10 mouse cellular contexts compared by ENCODE assay signal in the genomic region with DNA sequence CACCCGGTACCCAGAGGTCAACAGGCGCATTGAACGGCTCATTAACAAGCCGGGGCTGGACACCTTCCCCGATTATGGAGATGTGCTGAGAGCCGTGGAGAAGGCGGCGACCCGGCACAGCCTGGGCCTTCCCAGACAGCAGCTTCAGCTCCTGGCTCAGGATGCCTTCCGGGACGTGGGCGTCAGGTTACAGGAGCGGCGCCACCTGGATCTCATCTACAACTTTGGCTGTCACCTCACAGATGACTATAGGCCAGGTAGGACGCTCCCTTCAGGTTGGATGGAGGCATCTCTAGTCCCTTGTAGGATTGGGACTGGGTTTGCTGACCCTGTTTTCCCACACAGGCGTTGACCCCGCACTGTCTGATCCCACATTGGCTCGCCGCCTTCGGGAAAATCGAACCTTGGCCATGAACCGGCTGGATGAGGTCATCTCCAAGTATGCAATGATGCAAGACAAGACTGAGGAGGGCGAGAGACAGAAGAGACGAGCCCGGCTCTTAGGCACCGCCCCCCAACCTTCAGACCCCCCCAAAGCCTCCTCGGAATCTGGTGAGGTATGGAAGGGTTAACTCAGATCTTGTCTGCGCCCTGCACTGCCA. TPM values are rescaled to one million over a fixed set of nuclear protein-coding genes. Genes with fewer than 3 reads are reported as not detected.
DNase-seq lines count a peak whose midpoint lies in the region; ATAC-seq lines count a peak whose summit lies in the region.
"Had no signal": no experiment of that assay in that cellular context is flagged by ENCODE, and none has a peak within 500 bp of the region (broad histone marks: within the 10 kb centered on the region; RNA-seq: fewer than 3 reads in every experiment).

No protein-coding gene starts in this region.

- 90% methylated on average over 28 of the region's 28 CpGs for WGBS in heart, embryonic 10.5 days
- 92% methylated on average over 28 of the region's 28 CpGs for WGBS in midbrain, embryonic 13.5 days
- WGBS in midbrain, embryonic 15.5 days, result 93% methylated on average over 28 of the region's 28 CpGs
- 89% methylated on average over 28 of the region's 28 CpGs for WGBS in limb, embryonic 13.5 days

- no peaks in the 10 kb centered on the region for H3K27me3 ChIP-seq in heart, embryonic 10.5 days (ENCODE audit: insufficient read depth, poor library complexity, severe bottlenecking)
- no peaks in the 10 kb centered on the region for H3K27me3 ChIP-seq in midbrain, embryonic 13.5 days
- no peaks in the 10 kb centered on the region for H3K27me3 ChIP-seq in midbrain, embryonic 15.5 days (replicated peaks)
- no peaks in the 10 kb centered on the region for H3K27me3 ChIP-seq in limb, embryonic 13.5 days

- ATAC-seq in midbrain, embryonic 13.5 days, result no peak
- no peak for ATAC-seq in midbrain, embryonic 15.5 days (replicated peaks)
- ATAC-seq in limb, embryonic 13.5 days (ENCODE audit: low FRiP score, low read depth), result no peak

- no peak overlapping the region for H3K4me2 ChIP-seq in midbrain, embryonic 13.5 days (replicated peaks)
- no peak overlapping the region for H3K4me2 ChIP-seq in midbrain, embryonic 15.5 days
- H3K4me2 ChIP-seq in limb, embryonic 13.5 days (replicated peaks), result no peak overlapping the region

- peaks cover 42% of the 10 kb centered on the region for H3K4me1 ChIP-seq in heart, embryonic 10.5 days
- H3K4me1 ChIP-seq in midbrain, embryonic 13.5 days (replicated peaks), result peaks cover 57% of the 10 kb centered on the region
- H3K4me1 ChIP-seq in midbrain, embryonic 15.5 days, result peaks cover 40% of the 10 kb centered on the region
- peaks cover 41% of the 10 kb centered on the region for H3K4me1 ChIP-seq in limb, embryonic 13.5 days

- no peak overlapping the region for H3K4me3 ChIP-seq in heart, embryonic 10.5 days
- no peak overlapping the region for H3K4me3 ChIP-seq in midbrain, embryonic 13.5 days (replicated peaks)
- no peak overlapping the region for H3K4me3 ChIP-seq in midbrain, embryonic 15.5 days
- H3K4me3 ChIP-seq in limb, embryonic 13.5 days, result no peak overlapping the region

- H3K9ac ChIP-seq in midbrain, embryonic 13.5 days (replicated peaks), result peak overlapping the region; percentile 14; the same call in 1 of the 2 replicates
- H3K9ac ChIP-seq in midbrain, embryonic 15.5 days, result no peak overlapping the region
- H3K9ac ChIP-seq in limb, embryonic 13.5 days, result 0 out of 2 replicates have a peak overlapping the region, but pooled peaks have one; percentile 39

- no peaks in the 10 kb centered on the region for H3K9me3 ChIP-seq in heart, embryonic 10.5 days
- H3K9me3 ChIP-seq in midbrain, embryonic 13.5 days, result no peaks in the 10 kb centered on the region
- no peaks in the 10 kb centered on the region for H3K9me3 ChIP-seq in midbrain, embryonic 15.5 days
- H3K9me3 ChIP-seq in limb, embryonic 13.5 days, result no peaks in the 10 kb centered on the region

- H3K36me3 ChIP-seq in heart, embryonic 10.5 days, result peaks cover 49% of the 10 kb centered on the region
- peaks cover 42% of the 10 kb centered on the region for H3K36me3 ChIP-seq in midbrain, embryonic 13.5 days
- H3K36me3 ChIP-seq in midbrain, embryonic 15.5 days (replicated peaks), result peaks cover 18% of the 10 kb centered on the region
- peaks cover 46% of the 10 kb centered on the region for H3K36me3 ChIP-seq in limb, embryonic 13.5 days

- peak; percentile 70 for DNase-seq in heart, embryonic 10.5 days (ENCODE audit: low spot score)
- no peak for DNase-seq in heart, postnatal 4 days
- peak; percentile 75 for DNase-seq in ZHBTc4 (ENCODE audit: low read depth, low spot score)
- no peak for DNase-seq in spleen, postnatal 10 days (ENCODE audit: low spot score in 2 of 2)
- DNase-seq: lung, postnatal 36 days had no signal

- no peak overlapping the region for H3K27ac ChIP-seq in heart, embryonic 10.5 days
- no peak overlapping the region for H3K27ac ChIP-seq in midbrain, embryonic 13.5 days
- H3K27ac ChIP-seq in midbrain, embryonic 15.5 days, result no peak overlapping the region
- H3K27ac ChIP-seq in limb, embryonic 13.5 days, result no peak overlapping the region

RNA-seq across cellular contexts. Expression of a gene that starts 2.7 kb away (rescaled TPM):
- 46.6 and 52.9 TPM in 2 replicates for polyA plus RNA-seq in heart, embryonic 10.5 days (2016; fragmentation: Nextera tagmentation; extraction: Ambion mirVana)
- 10 to 100 TPM; 16.5 to 18.0 TPM for total RNA-seq in heart, postnatal 4 days (2021)
- 56.5 and 57.2 TPM in 2 replicates for polyA plus RNA-seq in midbrain, embryonic 13.5 days (2015; fragmentation: Nextera tagmentation; extraction: Ambion mirVana)
- 59.4 and 61.1 TPM in 2 replicates for polyA plus RNA-seq in midbrain, embryonic 15.5 days (2015; fragmentation: Nextera tagmentation; extraction: Ambion mirVana)
- 59.6 and 65.4 TPM in 2 replicates for polyA plus RNA-seq in limb, embryonic 13.5 days (2015; fragmentation: Nextera tagmentation; extraction: Ambion mirVana)

RNA-seq across cellular contexts. Expression of a gene that starts 3.8 kb away (rescaled TPM):
- 13.9 and 20.5 TPM in 2 replicates for polyA plus RNA-seq in heart, embryonic 10.5 days (2016; fragmentation: Nextera tagmentation; extraction: Ambion mirVana)
- total RNA-seq in heart, postnatal 4 days (2021), result 10 to 100 TPM; 72.3 to 78.5 TPM
- 18.1 and 19.6 TPM in 2 replicates for polyA plus RNA-seq in midbrain, embryonic 13.5 days (2015; fragmentation: Nextera tagmentation; extraction: Ambion mirVana)
- 23.6 and 28.6 TPM in 2 replicates for polyA plus RNA-seq in midbrain, embryonic 15.5 days (2015; fragmentation: Nextera tagmentation; extraction: Ambion mirVana)
- 27.4 and 28.4 TPM in 2 replicates for polyA plus RNA-seq in limb, embryonic 13.5 days (2015; fragmentation: Nextera tagmentation; extraction: Ambion mirVana)

RNA-seq across cellular contexts. Expression of a gene that starts 3.8 kb away (rescaled TPM):
- polyA plus RNA-seq in heart, embryonic 10.5 days (2016; fragmentation: Nextera tagmentation; extraction: Ambion mirVana), result 16.0 and 17.3 TPM in 2 replicates
- 10 to 100 TPM; 34.3 to 35.8 TPM for total RNA-seq in heart, postnatal 4 days (2021)
- 20.3 TPM in 2 replicates for polyA plus RNA-seq in midbrain, embryonic 13.5 days (2015; fragmentation: Nextera tagmentation; extraction: Ambion mirVana)
- 18.1 and 18.3 TPM in 2 replicates for polyA plus RNA-seq in midbrain, embryonic 15.5 days (2015; fragmentation: Nextera tagmentation; extraction: Ambion mirVana)
- polyA plus RNA-seq in limb, embryonic 13.5 days (2015; fragmentation: Nextera tagmentation; extraction: Ambion mirVana), result 16.3 and 16.6 TPM in 2 replicates

RNA-seq across cellular contexts. Expression of a gene that starts 7.0 kb away (rescaled TPM):
- 0.28 and 0.73 TPM in 2 replicates for polyA plus RNA-seq in heart, embryonic 10.5 days (2016; fragmentation: Nextera tagmentation; extraction: Ambion mirVana)
- not detected for total RNA-seq in heart, postnatal 4 days (2021)
- 0.40 and 0.52 TPM in 2 replicates for polyA plus RNA-seq in midbrain, embryonic 13.5 days (2015; fragmentation: Nextera tagmentation; extraction: Ambion mirVana)
- polyA plus RNA-seq in midbrain, embryonic 15.5 days (2015; fragmentation: Nextera tagmentation; extraction: Ambion mirVana), result 0.50 and 0.51 TPM in 2 replicates
- 0.27 and 0.55 TPM in 2 replicates for polyA plus RNA-seq in limb, embryonic 13.5 days (2015; fragmentation: Nextera tagmentation; extraction: Ambion mirVana)
- total RNA-seq: adrenal gland, postnatal 4 days had no signal
- polyA plus RNA-seq: heart, postnatal 0 days had no signal

RNA-seq across cellular contexts. Expression of a gene that starts 17.4 kb away (rescaled TPM):
- 37.1 and 44.2 TPM in 2 replicates for polyA plus RNA-seq in heart, embryonic 10.5 days (2016; fragmentation: Nextera tagmentation; extraction: Ambion mirVana)
- 10 to 100 TPM; 56.5 to 58.1 TPM for total RNA-seq in heart, postnatal 4 days (2021)
- 49.8 and 56.9 TPM in 2 replicates for polyA plus RNA-seq in midbrain, embryonic 13.5 days (2015; fragmentation: Nextera tagmentation; extraction: Ambion mirVana)
- polyA plus RNA-seq in midbrain, embryonic 15.5 days (2015; fragmentation: Nextera tagmentation; extraction: Ambion mirVana), result 60.9 and 61.1 TPM in 2 replicates
- polyA plus RNA-seq in limb, embryonic 13.5 days (2015; fragmentation: Nextera tagmentation; extraction: Ambion mirVana), result 54.2 and 59.2 TPM in 2 replicates

Comparison
In these comparisons a context has a peak if more than half of its experiments do, and no peak if none do; other contexts are left out.
1. DNase-seq: peak in heart, embryonic 10.5 days (single experiment) and ZHBTc4 (single experiment); none in heart, postnatal 4 days (single experiment) and spleen, postnatal 10 days (0 of 2).